Mouse (Mus musculus): ENCODE measurements at regions not wholly inside any gene's neighbourhood (a gene's known extent, or its start where the extent isn't known, plus 50 kb on each side); places are given as distances from the start of the nearest gene placed in this dataset.

DNA sequence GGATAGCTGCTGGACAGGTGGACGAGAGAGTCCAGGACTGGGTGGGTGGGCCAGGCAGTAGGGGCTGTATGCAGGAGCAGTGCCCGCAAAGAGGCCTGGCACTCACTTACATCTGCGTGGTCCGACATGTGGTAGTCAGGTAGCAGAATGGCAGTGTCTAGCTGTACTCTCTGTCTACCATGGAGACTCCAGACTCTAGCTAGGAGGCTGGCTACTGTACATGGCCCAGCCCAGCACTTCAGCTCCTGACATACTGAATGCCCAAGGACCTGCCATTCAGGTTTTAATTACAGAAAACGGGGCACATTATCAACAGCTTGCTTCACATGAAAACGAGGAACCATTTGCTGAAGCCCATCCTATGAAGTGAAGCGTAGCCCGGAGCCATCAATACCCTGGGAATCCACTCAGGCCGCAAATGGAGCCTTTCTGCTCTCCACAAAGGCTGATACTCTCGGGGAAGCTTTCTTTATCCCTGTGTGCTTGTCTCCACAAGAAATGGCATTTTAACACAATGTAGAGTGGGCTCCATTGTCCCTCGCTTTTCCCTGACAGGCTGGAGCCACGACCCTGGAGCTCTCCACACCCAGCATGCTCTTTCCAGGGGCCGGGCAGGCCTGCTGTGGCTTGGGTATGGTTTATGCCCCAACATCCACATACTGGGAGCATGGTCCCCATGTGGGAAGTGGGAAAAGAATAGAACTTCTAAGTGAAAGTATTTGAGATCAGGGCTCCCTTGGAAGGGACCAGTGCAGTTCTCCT, 110.6 kb upstream of the A530016L24Rik start:
- CTCF ChIA-PET, result no interaction called here
- peaks cover 4% of the 10 kb centered on the region for H3K27me3 ChIP-seq
- in situ Hi-C loops (cut with MboI; ENCODE audit: low pct_unique_long_range_greater_than_20kb), result no loop called here
- no peak for ATAC-seq
- POLR2A ChIA-PET, result no interaction called here
- DNase-seq (ENCODE audit: low read depth, low spot score), result no peak
- no peak for TF ChIP-seq CTCF (IDR thresholded peaks at IDR 0.05)

GRCm38 (mm10) chr12:112387836-112388235, 101.4 kb upstream of the A530016L24Rik start:
- TF ChIP-seq CTCF (IDR thresholded peaks at IDR 0.05), result no peak
- ATAC-seq (no peak), DNase-seq (ENCODE audit: low read depth, low spot score) (no peak)
- H3K27me3 ChIP-seq, result peaks cover 3% of the 10 kb centered on the region
- in situ Hi-C loops (cut with MboI; ENCODE audit: low pct_unique_long_range_greater_than_20kb), result no loop called here
- ChIA-PET POLR2A (no interaction called here), CTCF (no interaction called here)

DNA sequence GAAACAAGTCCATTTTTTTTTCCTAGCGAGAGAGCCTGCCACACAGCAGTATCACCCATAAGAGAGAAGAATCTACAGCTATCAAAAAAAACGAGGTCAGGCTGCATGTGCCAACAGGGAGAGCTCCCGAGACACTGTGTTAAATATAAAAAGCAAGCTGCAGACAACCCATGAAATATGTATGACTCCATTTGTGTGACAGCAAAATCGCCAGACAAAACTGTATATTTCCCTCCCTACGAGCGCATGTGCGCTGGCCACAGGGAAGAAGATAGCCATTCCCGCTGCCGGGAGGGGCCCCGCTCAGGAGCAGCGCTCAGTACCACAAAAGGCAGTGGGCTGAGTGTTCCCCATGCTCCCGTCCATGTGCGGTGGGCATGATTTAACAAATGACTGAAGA, 93.3 kb upstream of the A530016L24Rik start:
- TF ChIP-seq CTCF (IDR thresholded peaks at IDR 0.05), result no peak
- CTCF ChIA-PET, result no interaction called here
- in situ Hi-C loops (cut with MboI; ENCODE audit: low pct_unique_long_range_greater_than_20kb), result no loop called here
- DNase-seq (ENCODE audit: low read depth, low spot score), result no peak
- H3K27me3 ChIP-seq, result peaks cover 8% of the 10 kb centered on the region
- ATAC-seq, result no peak
- POLR2A ChIA-PET, result no interaction called here

- DNase-seq (ENCODE audit: low read depth, low spot score) (no peak), ATAC-seq (no peak)
- in situ Hi-C loops (cut with MboI; ENCODE audit: low pct_unique_long_range_greater_than_20kb), result no loop called here
- peaks cover 18% of the 10 kb centered on the region for H3K27me3 ChIP-seq
- POLR2A ChIA-PET, result no interaction called here
- CTCF ChIA-PET, result no interaction called here
- no peak for TF ChIP-seq CTCF (IDR thresholded peaks at IDR 0.05)
These were observed 85.5 kb upstream of the A530016L24Rik start for GRCm38 (mm10) chr12:112403688-112404240.

DNA sequence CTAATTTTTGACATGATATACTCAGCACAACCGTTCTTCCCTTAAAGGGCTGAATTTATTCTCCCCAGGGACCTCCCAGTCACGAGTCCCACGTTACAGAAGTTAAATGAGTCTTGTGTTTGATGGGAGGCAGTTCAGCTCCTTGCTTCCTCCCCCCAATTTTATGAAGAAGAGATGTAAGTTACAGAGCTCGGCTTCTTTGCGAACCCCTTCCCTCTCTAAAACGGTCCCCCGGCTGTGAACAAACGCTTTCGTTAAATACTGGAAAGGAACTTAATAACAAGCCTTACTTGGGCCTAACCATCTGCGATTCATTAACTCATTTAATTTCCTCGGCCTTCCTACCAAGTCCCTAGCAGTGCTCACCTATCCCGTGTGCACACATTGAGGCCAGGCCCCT, 84.9 kb upstream of the A530016L24Rik start:
- ChIA-PET POLR2A (no interaction called here), CTCF (no interaction called here)
- ATAC-seq, result no peak
- H3K27me3 ChIP-seq, result peaks cover 18% of the 10 kb centered on the region
- DNase-seq (ENCODE audit: low read depth, low spot score), result no peak
- TF ChIP-seq CTCF (IDR thresholded peaks at IDR 0.05), result no peak
- in situ Hi-C loops (cut with MboI; ENCODE audit: low pct_unique_long_range_greater_than_20kb), result no loop called here

- ATAC-seq (no peak), DNase-seq (ENCODE audit: low read depth, low spot score) (no peak)
- H3K27me3 ChIP-seq, result peaks cover 25% of the 10 kb centered on the region
- in situ Hi-C loops (cut with MboI; ENCODE audit: low pct_unique_long_range_greater_than_20kb), result no loop called here
- ChIA-PET POLR2A (no interaction called here), CTCF (no interaction called here)
- TF ChIP-seq CTCF (IDR thresholded peaks at IDR 0.05), result no peak
These were observed 83.5 kb upstream of the A530016L24Rik start for GRCm38 (mm10) chr12:112405781-112406213.

DNA sequence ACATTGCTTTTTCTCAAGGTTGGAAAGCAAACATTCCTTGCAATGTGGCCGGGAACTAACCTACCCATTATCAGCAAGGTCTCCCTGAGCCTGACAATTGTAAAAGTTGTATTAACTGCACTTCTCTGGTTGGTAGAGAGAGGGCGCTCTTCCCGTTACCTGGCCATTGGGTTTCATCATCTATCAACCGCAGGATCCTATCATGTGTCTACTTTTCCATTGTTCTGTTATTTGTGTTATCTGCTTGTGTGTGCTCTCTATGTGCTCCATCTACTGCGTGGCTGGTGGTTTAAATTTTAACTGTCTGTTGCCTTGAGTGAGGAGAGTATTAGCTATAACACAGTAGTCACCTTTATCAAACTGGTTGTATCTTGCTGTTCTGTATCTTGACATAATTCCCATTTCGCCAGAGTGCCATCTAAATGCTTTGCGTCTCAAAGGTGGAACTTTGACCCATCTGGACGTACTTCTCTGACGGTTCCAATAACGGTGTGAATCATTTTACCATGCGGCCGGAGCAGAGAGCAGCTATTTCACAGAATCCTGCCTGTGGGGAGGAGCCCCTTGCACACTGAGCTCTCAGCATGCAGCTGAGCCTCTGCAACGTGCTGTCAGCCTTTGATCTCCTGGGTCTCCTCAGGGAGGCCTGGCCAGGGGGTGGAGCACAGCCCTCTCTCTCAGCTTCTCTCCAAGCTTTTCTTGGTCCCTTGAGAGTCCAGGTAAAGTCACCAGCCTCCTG, 77.5 kb upstream of the A530016L24Rik start:
- no peak for TF ChIP-seq CTCF (IDR thresholded peaks at IDR 0.05)
- peaks cover 14% of the 10 kb centered on the region for H3K27me3 ChIP-seq
- ChIA-PET POLR2A (no interaction called here), CTCF (interaction anchor here (0.9 kb wide), 1 partner anchor 21 kb away, joined by 3 read pairs; no protein-coding TSS in a partner anchor)
- DNase-seq (ENCODE audit: low read depth, low spot score) (no peak), ATAC-seq (no peak)
- in situ Hi-C loops (cut with MboI; ENCODE audit: low pct_unique_long_range_greater_than_20kb), result no loop called here

DNA sequence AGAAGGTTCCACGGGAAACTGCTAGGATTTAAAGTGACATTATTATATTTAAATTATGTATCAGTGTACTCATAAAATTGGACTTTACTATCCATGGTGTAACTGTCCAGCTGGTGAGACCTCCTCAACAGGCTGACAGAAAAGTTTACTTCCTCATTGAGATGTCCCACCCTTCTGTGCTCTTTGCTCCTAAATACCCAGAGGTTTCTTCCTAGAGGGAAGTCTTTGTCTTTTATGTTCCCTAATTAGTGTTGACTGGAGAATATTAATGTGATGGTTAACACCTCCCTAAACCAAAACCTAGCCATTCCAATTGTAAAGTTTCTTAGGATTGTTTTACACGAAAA, 76.9 kb upstream of the A530016L24Rik start:
- in situ Hi-C loops (cut with MboI; ENCODE audit: low pct_unique_long_range_greater_than_20kb), result no loop called here
- peaks cover 14% of the 10 kb centered on the region for H3K27me3 ChIP-seq

GRCm38 (mm10) chr12:112415926-112416473, 73.2 kb upstream of the A530016L24Rik start:
- POLR2A ChIA-PET, result no interaction called here
- in situ Hi-C loops (cut with MboI; ENCODE audit: low pct_unique_long_range_greater_than_20kb), result no loop called here

More for the DNA sequence above, 76.9 kb upstream of the A530016L24Rik start:
- POLR2A ChIA-PET, result no interaction called here
- no peak for ATAC-seq
- no peak for DNase-seq (ENCODE audit: low read depth, low spot score)
- no peak for TF ChIP-seq CTCF (IDR thresholded peaks at IDR 0.05)
- CTCF ChIA-PET, result interaction anchor here (0.9 kb wide), 1 partner anchor 21 kb away, joined by 3 read pairs; no protein-coding TSS in a partner anchor

GRCm38 (mm10) chr12:112416537-112416936, 72.7 kb upstream of the A530016L24Rik start:
- TF ChIP-seq CTCF (IDR thresholded peaks at IDR 0.05), result no peak
- POLR2A ChIA-PET, result no interaction called here
- DNase-seq (ENCODE audit: low read depth, low spot score), result no peak
- ATAC-seq, result no peak
- CTCF ChIA-PET, result no interaction called here
- H3K27me3 ChIP-seq, result peaks cover 7% of the 10 kb centered on the region
- in situ Hi-C loops (cut with MboI; ENCODE audit: low pct_unique_long_range_greater_than_20kb), result no loop called here

More at GRCm38 (mm10) chr12:112415926-112416473, 73.2 kb upstream of the A530016L24Rik start:
- TF ChIP-seq CTCF (IDR thresholded peaks at IDR 0.05), result no peak
- no peak for ATAC-seq
- peaks cover 7% of the 10 kb centered on the region for H3K27me3 ChIP-seq
- CTCF ChIA-PET, result no interaction called here
- DNase-seq (ENCODE audit: low read depth, low spot score), result no peak

- no peak for TF ChIP-seq CTCF (IDR thresholded peaks at IDR 0.05)
- H3K27me3 ChIP-seq, result peaks cover 4% of the 10 kb centered on the region
- in situ Hi-C loops (cut with MboI; ENCODE audit: low pct_unique_long_range_greater_than_20kb), result no loop called here
- no peak for ATAC-seq
- ChIA-PET POLR2A (no interaction called here), CTCF (no interaction called here)
- no peak for DNase-seq (ENCODE audit: low read depth, low spot score)
These were observed 70.6 kb upstream of the A530016L24Rik start for GRCm38 (mm10) chr12:112418636-112419035.

All from Patski (cell line).